Mouse (Mus musculus) lung, embryonic 14.5 days (tissue): Measurements from ENCODE around the gene 4930404N11Rik. TPM values are rescaled to one million over a fixed set of nuclear protein-coding genes. Genes with fewer than 3 reads are reported as not detected.
A peak's percentile ranks its signal among the peaks of the same experiment; 100 is the strongest.

Experiments
- ATAC-seq: fragments of 200-750 bp; cut with Nextera tagmentation; 2 replicates; pipeline ENCODE4 v1.8.0; 2017; ENCODE audit warnings: mild to moderate bottlenecking, moderate TSS enrichment, moderate library complexity; ENCODE audit not compliant: insufficient read depth
- DNase-seq: peaks from one replicate; pipeline ENCODE4 v3.0.0-alpha.2; 2015
- H3K27ac ChIP-seq: fragments of 300-500 bp; sonication (generic); 2 replicates; pipeline ENCODE4 v1.5.1; 2014; ENCODE audit warnings: low read depth, mild to moderate bottlenecking, moderate library complexity
- H3K27me3 ChIP-seq: fragments of 300-500 bp; sonication (generic); 2 replicates; pipeline ENCODE4 v1.6.1; 2014; ENCODE audit warnings: low read length, control low read depth; ENCODE audit not compliant: insufficient read depth
- H3K36me3 ChIP-seq: fragments of 300-500 bp; sonication (generic); 2 replicates; pipeline ENCODE4 v1.6.1; 2014; ENCODE audit warnings: control low read depth; ENCODE audit not compliant: insufficient read depth
- H3K4me1 ChIP-seq: fragments of 300-500 bp; sonication (generic); 2 replicates; pipeline ENCODE4 v1.6.1; 2014; ENCODE audit warnings: antibody characterized with exemption, control low read depth; ENCODE audit not compliant: insufficient read depth
- H3K4me2 ChIP-seq: fragments of 300-500 bp; sonication (generic); 2 replicates; pipeline ENCODE4 v1.6.1; 2014; ENCODE audit warnings: mild to moderate bottlenecking
- H3K4me3 ChIP-seq: fragments of 300-500 bp; sonication (generic); 2 replicates; pipeline ENCODE4 v1.5.1; 2014; ENCODE audit warnings: low read depth, low read length
- H3K9ac ChIP-seq: fragments of 300-500 bp; sonication (generic); 2 replicates; pipeline ENCODE4 v1.6.1; 2014
- H3K9me3 ChIP-seq: fragments of 300-500 bp; sonication (generic); 2 replicates; pipeline ENCODE4 v1.6.1; 2016; ENCODE audit warnings: low read depth, low read length, control low read depth
- CTCF ChIP-seq: IDR thresholded peaks from 2 replicates; pipeline ENCODE4 v1.5.1; 2016; ENCODE audit warnings: antibody characterized with exemption, low read depth
- WGBS: fragments of 180-500 bp; shearing (Covaris S2); extraction: QIAGEN DNeasy Blood & Tissue Kit; methylation state at CpG from one replicate; pipeline ENCODE4 v1.1.7; 2014; 5-methylcytosine and 5-hydroxymethylcytosine counted together
- polyA plus RNA-seq: library from polyadenylated mRNA; unstranded; fragments of >200 nt; fragmentation: Nextera tagmentation; extraction: Ambion mirVana; gene quantifications from 2 replicates; pipeline ENCODE4 v1.2.1, GENCODE M21; 2014

The 4930404N11Rik gene
- polyA plus RNA-seq, 1 experiment from 2014 or later = 0.92 TPM

GRCm38 (mm10) chr10:81340551-81341332 lies 24.9 kb downstream of the 4930404N11Rik start:
- no peak for ATAC-seq
- no peak for TF ChIP-seq CTCF

GRCm38 (mm10) chr10:81336558-81336957 lies 29.1 kb downstream of the 4930404N11Rik start:
- no peak for ATAC-seq
- Histone ChIP-seq H3K27ac (peak overlapping the region; percentile 96), H3K9ac (peak overlapping the region; percentile 8; the same call in 1 of the 2 replicates), H3K4me3 (no peak overlapping the region), H3K27me3 (peaks cover 17% of the 10 kb centered on the region), H3K4me1 (peaks cover 16% of the 10 kb centered on the region; the same call in 1 of the 2 replicates), H3K9me3 (no peaks in the 10 kb centered on the region), H3K4me2 (peak overlapping the region; percentile 42), H3K36me3 (no peaks in the 10 kb centered on the region)
- 90% methylated on average over 4 of the region's 4 CpGs for WGBS
- no peak for DNase-seq
- TF ChIP-seq CTCF = no peak

More at GRCm38 (mm10) chr10:81340551-81341332, 24.9 kb downstream of the 4930404N11Rik start:
- Histone ChIP-seq H3K27me3 (peaks cover 33% of the 10 kb centered on the region), H3K4me1 (no peaks in the 10 kb centered on the region), H3K4me2 (no peak overlapping the region), H3K27ac (no peak overlapping the region), H3K9me3 (no peaks in the 10 kb centered on the region), H3K36me3 (0 out of 2 replicates have a peak, but pooled peaks cover 6% of the 10 kb centered on the region), H3K4me3 (no peak overlapping the region), H3K9ac (no peak overlapping the region)
- DNase-seq = no peak
- 37% methylated on average over 17 of the region's 17 CpGs for WGBS

GRCm38 (mm10) chr10:81335393-81336340 lies 29.9 kb downstream of the 4930404N11Rik start:
- no peak overlapping the region for H3K4me3 ChIP-seq
- peak overlapping the region; percentile 46 for H3K4me2 ChIP-seq
- peak; percentile 78 for ATAC-seq
- H3K36me3 ChIP-seq = no peaks in the 10 kb centered on the region
- 33% methylated on average over 19 of the region's 19 CpGs for WGBS
- TF ChIP-seq CTCF = no peak
- H3K9ac ChIP-seq = peak overlapping the region; percentile 23; the same call in 1 of the 2 replicates
- H3K9me3 ChIP-seq = no peaks in the 10 kb centered on the region
- H3K27me3 ChIP-seq = peaks cover 11% of the 10 kb centered on the region
- DNase-seq = peak; percentile 87
- H3K4me1 ChIP-seq = peaks cover 19% of the 10 kb centered on the region; the same call in 1 of the 2 replicates
- H3K27ac ChIP-seq = peak overlapping the region; percentile 96

GRCm38 (mm10) chr10:81334324-81334723 lies 31.3 kb downstream of the 4930404N11Rik start:
- Histone ChIP-seq H3K4me1 (peaks cover 29% of the 10 kb centered on the region), H3K27me3 (peaks cover 11% of the 10 kb centered on the region), H3K9ac (no peak overlapping the region), H3K4me3 (no peak overlapping the region), H3K27ac (peak overlapping the region; percentile 96; the same call in 1 of the 2 replicates), H3K4me2 (no peak overlapping the region), H3K9me3 (no peaks in the 10 kb centered on the region), H3K36me3 (no peaks in the 10 kb centered on the region)
- DNase-seq (no peak), ATAC-seq (no peak)
- 73% methylated on average over 11 of the region's 11 CpGs for WGBS
- no peak for TF ChIP-seq CTCF

- ATAC-seq = no peak
- Histone ChIP-seq H3K27ac (no peak overlapping the region), H3K4me2 (peak overlapping the region; percentile 46), H3K4me3 (peak overlapping the region; percentile 8; the same call in 1 of the 2 replicates), H3K9ac (no peak overlapping the region), H3K27me3 (peaks cover 11% of the 10 kb centered on the region), H3K4me1 (peaks cover 41% of the 10 kb centered on the region), H3K9me3 (no peaks in the 10 kb centered on the region), H3K36me3 (no peaks in the 10 kb centered on the region)
- TF ChIP-seq CTCF = no peak
- 24% methylated on average over 29 of the region's 29 CpGs for WGBS
- DNase-seq = no peak
Measured at GRCm38 (mm10) chr10:81332277-81332676, 33.3 kb downstream of the 4930404N11Rik start.

- Histone ChIP-seq H3K4me2 (peak overlapping the region; percentile 51), H3K4me1 (peaks cover 36% of the 10 kb centered on the region)
- WGBS = 57% methylated on average over 4 of the region's 4 CpGs
Measured at GRCm38 (mm10) chr10:81330007-81330406, 35.6 kb downstream of the 4930404N11Rik start.

More at GRCm38 (mm10) chr10:81330007-81330406, 35.6 kb downstream of the 4930404N11Rik start:
- peak overlapping the region; percentile 19; the same call in 1 of the 2 replicates for H3K4me3 ChIP-seq
- H3K27me3 ChIP-seq = peaks cover 11% of the 10 kb centered on the region
- DNase-seq = peak; percentile 54
- no peaks in the 10 kb centered on the region for H3K9me3 ChIP-seq
- no peak for TF ChIP-seq CTCF
- ATAC-seq = peak; percentile 9; the same call in 1 of the 2 replicates
- peak overlapping the region; percentile 13; the same call in 1 of the 2 replicates for H3K9ac ChIP-seq
- peaks cover 21% of the 10 kb centered on the region for H3K36me3 ChIP-seq
- peak overlapping the region; percentile 95 for H3K27ac ChIP-seq
